Mouse (Mus musculus): ENCODE data around the gene Kif2c. TPM values are rescaled to one million over a fixed set of nuclear protein-coding genes. Genes with fewer than 3 reads are reported as not detected.

Gene Kif2c
- total RNA-seq (2023) = 10 to 100 TPM; 24.1 to 26.3 TPM

GRCm38 (mm10) chr4:117181863-117182758 is at the start of gene Kif2c:
Kif2c (minus strand) TSS chr4:117182639.

GRCm38 (mm10) chr4:117155792-117156355 is 26.6 kb downstream of the Kif2c start, which contains the start of gene Rps8:
Rps8 (minus strand) TSS chr4:117156243.

DNA sequence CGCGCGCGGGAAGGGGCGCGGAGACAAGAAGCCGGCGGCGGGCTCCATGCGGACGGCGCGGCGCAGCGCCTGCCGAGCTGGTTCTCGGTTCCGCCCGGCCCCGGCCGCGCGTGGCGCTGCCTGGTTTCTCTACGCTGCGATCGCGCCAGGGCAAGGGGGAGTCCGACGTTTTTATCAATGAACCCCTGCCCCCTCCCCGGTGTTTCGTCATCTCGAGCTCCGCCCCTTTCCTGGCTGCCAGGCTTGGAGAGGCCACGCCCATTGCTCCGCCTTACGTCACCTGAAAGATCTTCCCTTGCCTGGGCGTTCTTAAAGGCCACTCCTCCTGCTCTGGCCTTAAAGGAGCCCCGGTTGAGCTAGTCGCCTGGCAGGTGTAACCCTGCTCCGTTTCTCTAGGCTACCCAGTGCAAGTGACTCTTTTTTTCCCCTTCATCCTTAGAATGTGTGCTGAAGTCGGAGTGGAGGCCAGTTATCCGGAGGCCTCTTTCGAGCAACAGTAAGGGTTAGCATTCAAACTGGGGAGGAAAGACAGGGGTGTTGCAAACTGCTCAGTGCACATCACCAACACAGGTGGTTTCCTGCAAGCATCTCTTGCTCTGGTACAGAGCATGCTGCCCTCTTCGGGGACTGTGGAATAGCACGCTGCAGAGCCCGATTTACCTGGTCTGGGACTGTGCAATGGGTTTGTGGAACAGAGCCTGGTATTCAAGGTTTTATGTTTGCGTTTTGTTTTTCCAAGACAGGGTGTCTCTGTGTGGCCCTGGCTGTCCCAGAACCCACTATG is 48.4 kb downstream of the Kif2c start, which contains the start of gene Plk3:
Gene Plk3 (minus strand): TSS at position 147 of the 784 bp plus-strand sequence.

DNA sequence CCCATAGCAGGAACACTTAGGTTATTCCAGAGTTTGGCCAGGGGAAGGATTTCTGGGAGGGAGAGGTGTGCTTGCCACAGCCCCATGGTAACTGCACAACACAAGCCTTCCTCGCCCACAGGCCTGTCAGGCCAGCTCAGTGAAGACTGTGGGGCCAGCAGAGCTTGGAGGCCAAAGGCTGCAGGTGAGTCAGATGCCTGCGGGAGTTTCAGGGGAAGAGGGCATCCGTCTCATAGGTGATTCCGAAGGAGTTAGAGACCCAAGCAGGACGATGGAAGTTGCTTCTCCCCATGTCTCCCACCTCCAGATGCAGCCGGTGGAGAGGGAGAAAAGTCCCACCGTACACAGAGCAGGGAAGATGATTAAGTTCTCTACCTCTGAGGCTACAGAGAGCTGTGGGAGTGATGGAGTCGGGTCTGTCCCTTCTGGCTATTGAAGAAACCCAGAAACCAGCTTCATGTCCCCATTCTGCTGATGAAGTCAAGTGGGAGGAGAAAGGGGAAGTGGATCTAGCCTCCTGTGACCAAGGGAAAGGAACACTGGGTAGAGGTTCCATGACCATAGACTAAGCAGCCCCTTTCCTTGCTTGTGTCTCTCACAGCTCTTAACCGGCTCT is 55.7 kb downstream of the Kif2c start, which contains the start of gene Tctex1d4:
Gene Tctex1d4 (plus strand): TSS at position 120 of the 616 bp plus-strand sequence.

GRCm38 (mm10) chr4:117125348-117125909 is 57.0 kb downstream of the Kif2c start, which contains the start of gene Btbd19:
Btbd19 (minus strand) TSS chr4:117125725.

Other genes starting within 250 kb of the Kif2c start
- 10 to 100 TPM; 43.9 to 63.0 TPM for gene Urod, start 188.2 kb downstream of the Kif2c start, total RNA-seq (2023)
- gene Hectd3, start 187.3 kb downstream of the Kif2c start, total RNA-seq (2023) = 10 to 100 TPM; 31.7 to 35.4 TPM
- 1 to 10 TPM; 6.9 to 9.4 TPM for gene Eif2b3, start 163.2 kb downstream of the Kif2c start, total RNA-seq (2023)
- gene Ptch2, start 86.6 kb downstream of the Kif2c start, total RNA-seq (2023) = 1 to 10 TPM; 3.0 to 3.2 TPM
- 10 to 100 TPM; 40.8 to 55.3 TPM for gene Btbd19, start 56.9 kb downstream of the Kif2c start, total RNA-seq (2023)
- 1 to 10 TPM; 1.5 to 3.1 TPM for gene Tctex1d4, start 55.8 kb downstream of the Kif2c start, total RNA-seq (2023)
- gene Plk3, start 48.7 kb downstream of the Kif2c start, total RNA-seq (2023) = 100 to 1,000 TPM; 242 to 273 TPM
- gene Rps8, start 26.4 kb downstream of the Kif2c start, total RNA-seq (2023) = 100 to 1,000 TPM; 709 to 723 TPM
- gene Tmem53, start 69.3 kb upstream of the Kif2c start, total RNA-seq (2023) = 1 to 10 TPM in 1 of 2 experiments, under 1 TPM in 1; 0.60 to 1.4 TPM
- not detected for gene Armh1, start 69.5 kb upstream of the Kif2c start, total RNA-seq (2023)